ENCODE assay signal across 7 mouse cellular contexts in the genomic region with DNA sequence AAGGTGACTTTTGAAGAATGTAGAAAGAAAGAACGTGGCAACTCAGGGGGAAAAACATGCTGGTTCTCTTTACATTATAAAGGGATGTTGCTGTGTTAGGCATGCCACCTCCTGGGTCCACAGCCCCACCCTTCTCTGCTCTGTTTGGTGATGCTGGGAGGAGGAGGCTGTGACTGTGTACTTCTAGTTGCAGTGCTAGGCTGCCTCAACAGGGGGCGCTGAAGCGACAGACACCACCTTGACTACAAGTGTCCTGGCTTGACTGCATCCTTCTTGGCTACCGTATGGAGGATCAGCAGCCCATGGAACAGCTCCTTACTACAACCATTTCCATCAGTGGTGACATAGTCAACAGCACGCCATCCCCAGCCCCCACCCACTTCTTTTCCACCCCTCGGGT.
DNase-seq lines count a peak whose midpoint lies in the region; ATAC-seq and TF ChIP-seq lines count a peak whose summit lies in the region.

No protein-coding gene starts in this region.

- no peak overlapping the region for H3K27ac ChIP-seq in liver, postnatal 0 days (ENCODE audit: low read depth)
- no peak overlapping the region for H3K27ac ChIP-seq in kidney, embryonic 14.5 days (ENCODE audit: low read depth, low read length)
- H3K27ac ChIP-seq in midbrain, embryonic 10.5 days (replicated peaks) = no peak overlapping the region

- H3K9ac ChIP-seq in liver, postnatal 0 days (replicated peaks) = no peak overlapping the region
- H3K9ac ChIP-seq in kidney, embryonic 14.5 days (ENCODE audit: low read depth, low read length) = no peak overlapping the region

- TF ChIP-seq EP300 in liver, postnatal 0 days (IDR thresholded peaks at IDR 0.05; ENCODE audit: low read depth) = no peak

- TF ChIP-seq CTCF in liver, postnatal 0 days (IDR thresholded peaks at IDR 0.05; ENCODE audit: low read depth) = no peak

- H3K9me3 ChIP-seq in liver, postnatal 0 days (ENCODE audit: low read length) = no peaks in the 10 kb centered on the region
- H3K9me3 ChIP-seq in kidney, embryonic 14.5 days (ENCODE audit: control insufficient read depth, low read length) = 0 out of 2 replicates have a peak, but pooled peaks cover 3% of the 10 kb centered on the region
- peaks cover 7% of the 10 kb centered on the region; the same call in 1 of the 2 replicates for H3K9me3 ChIP-seq in midbrain, embryonic 10.5 days (replicated peaks)

- no peaks in the 10 kb centered on the region for H3K27me3 ChIP-seq in liver, postnatal 0 days (ENCODE audit: insufficient read depth, low read length)
- no peaks in the 10 kb centered on the region for H3K27me3 ChIP-seq in kidney, embryonic 14.5 days (ENCODE audit: control insufficient read depth, insufficient read depth, low read length)
- no peaks in the 10 kb centered on the region for H3K27me3 ChIP-seq in midbrain, embryonic 10.5 days (ENCODE audit: low read depth, poor library complexity, severe bottlenecking)

- ATAC-seq in liver, postnatal 0 days = no peak
- 0 out of 2 replicates have a peak, but pooled peaks have one; percentile 28 for ATAC-seq in kidney, embryonic 14.5 days (ENCODE audit: low FRiP score, low TSS enrichment)

- H3K4me3 ChIP-seq in liver, postnatal 0 days (ENCODE audit: low read depth, low read length) = no peak overlapping the region
- no peak overlapping the region for H3K4me3 ChIP-seq in kidney, embryonic 14.5 days (ENCODE audit: low read length)
- H3K4me3 ChIP-seq in midbrain, embryonic 10.5 days = no peak overlapping the region

- no peaks in the 10 kb centered on the region for H3K4me1 ChIP-seq in liver, postnatal 0 days (ENCODE audit: insufficient read depth)
- H3K4me1 ChIP-seq in kidney, embryonic 14.5 days (ENCODE audit: control insufficient read depth, insufficient read depth, low read length) = peaks cover 8% of the 10 kb centered on the region; the same call in 1 of the 2 replicates
- H3K4me1 ChIP-seq in midbrain, embryonic 10.5 days = peaks cover 16% of the 10 kb centered on the region

- DNase-seq in liver = peak; percentile 7
- no peak for DNase-seq in liver, postnatal 0 days
- peak; percentile 71 for DNase-seq in WW6 (ENCODE audit: low read depth, low spot score)
- peak; percentile 60 for DNase-seq in brain, adult 2 months (ENCODE audit: low read depth, low spot score)
- peak; percentile 16 for DNase-seq in right cerebral cortex, postnatal 4 days
- DNase-seq in midbrain, embryonic 10.5 days (ENCODE audit: low spot score) = no peak

- H3K4me2 ChIP-seq in liver, postnatal 0 days (ENCODE audit: low read depth, low read length) = no peak overlapping the region
- no peak overlapping the region for H3K4me2 ChIP-seq in kidney, embryonic 14.5 days (replicated peaks; ENCODE audit: low read depth, low read length)

- no peaks in the 10 kb centered on the region for H3K36me3 ChIP-seq in liver, postnatal 0 days (replicated peaks; ENCODE audit: insufficient read depth, low read length)
- no peaks in the 10 kb centered on the region for H3K36me3 ChIP-seq in kidney, embryonic 14.5 days (ENCODE audit: control insufficient read depth, insufficient read depth, low read length)
- H3K36me3 ChIP-seq in midbrain, embryonic 10.5 days = no peaks in the 10 kb centered on the region

- 64% methylated on average over 6 of the region's 6 CpGs for WGBS in liver, postnatal 0 days (ENCODE audit: insufficient replicate concordance)
- 68% methylated on average over 6 of the region's 6 CpGs for WGBS in kidney, embryonic 14.5 days
- WGBS in midbrain, embryonic 10.5 days = 56% methylated on average over 6 of the region's 6 CpGs

Comparison
In these comparisons a context has a peak if more than half of its experiments do, and no peak if none do; other contexts are left out.
1. DNase-seq: peak in liver (single experiment), WW6 (single experiment), brain, adult 2 months (single experiment) and right cerebral cortex, postnatal 4 days (single experiment); none in liver, postnatal 0 days (single experiment) and midbrain, embryonic 10.5 days (single experiment).